ENCODE assay signal across 9 mouse cellular contexts in the genomic region with DNA sequence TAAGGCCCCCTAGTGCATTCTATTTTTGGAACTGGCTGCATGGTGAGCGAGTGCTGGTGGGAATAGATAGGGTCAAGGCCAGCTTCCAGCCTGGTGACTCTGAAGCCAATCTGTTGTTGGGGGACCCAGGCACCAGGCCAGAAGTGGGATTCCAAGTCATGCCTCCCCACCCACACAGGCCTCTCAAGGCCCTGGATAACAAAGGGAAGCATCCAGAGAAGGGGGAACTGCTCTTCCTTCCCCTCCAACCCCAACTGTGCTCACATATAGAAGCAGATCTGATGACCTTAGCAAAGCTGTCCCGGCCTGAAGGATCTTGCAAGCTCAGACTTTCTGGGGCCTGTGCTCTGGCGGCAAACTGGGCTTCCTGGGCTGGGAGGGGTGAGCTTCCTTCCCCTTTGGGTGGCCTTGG. TPM values are rescaled to one million over a fixed set of nuclear protein-coding genes. Genes with fewer than 3 reads are reported as not detected.
DNase-seq lines count a peak whose midpoint lies in the region; ATAC-seq lines count a peak whose summit lies in the region.
"Had no signal": no experiment of that assay in that cellular context is flagged by ENCODE, and none has a peak within 500 bp of the region (broad histone marks: within the 10 kb centered on the region; RNA-seq: fewer than 3 reads in every experiment).

No protein-coding gene starts in this region.

- H3K36me3 ChIP-seq in macrophage (ENCODE audit: inconsistent target), result no peaks in the 10 kb centered on the region
- no peaks in the 10 kb centered on the region for H3K36me3 ChIP-seq in forebrain, embryonic 11.5 days (ENCODE audit: control insufficient read depth, insufficient read depth, low read length)

- no peak overlapping the region for H3K4me3 ChIP-seq in macrophage (ENCODE audit: inconsistent target)
- no peak overlapping the region for H3K4me3 ChIP-seq in forebrain, embryonic 11.5 days (ENCODE audit: low read depth, low read length)

- DNase-seq in kidney, postnatal 10 days, result peak; percentile 14
- no peak for DNase-seq in kidney, postnatal 4 days
- peak; percentile 12 for DNase-seq in frontal cortex, adult 2 months (ENCODE audit: extremely low spot score in 1 of 2, low spot score in 1 of 2)
- peak; percentile 29 to 30 for DNase-seq in heart, postnatal 14 days
- DNase-seq in forebrain, embryonic 11.5 days (ENCODE audit: low spot score), result no peak
- no peak for DNase-seq in retina, embryonic 14.5 days (ENCODE audit: low spot score)
- DNase-seq in urinary bladder, postnatal 14 days (ENCODE audit: low spot score), result no peak

- no peaks in the 10 kb centered on the region for H3K4me1 ChIP-seq in forebrain, embryonic 11.5 days (replicated peaks; ENCODE audit: control insufficient read depth, insufficient read depth, low read length)

- no peak for ATAC-seq in forebrain, embryonic 11.5 days (replicated peaks; ENCODE audit: low FRiP score)

- intact Hi-C loops in heart, postnatal 14 days (cut with DNase I), result no loop called here

- no peak overlapping the region for H3K4me2 ChIP-seq in forebrain, embryonic 11.5 days (ENCODE audit: low read depth, low read length, severe bottlenecking)

- no peaks in the 10 kb centered on the region for H3K9me3 ChIP-seq in forebrain, embryonic 11.5 days (ENCODE audit: control insufficient read depth, low read length)

- peak overlapping the region; percentile 98 for H3K27ac ChIP-seq in macrophage
- H3K27ac ChIP-seq in forebrain, embryonic 11.5 days (ENCODE audit: low read depth, low read length), result no peak overlapping the region

- H3K27me3 ChIP-seq in forebrain, embryonic 11.5 days (ENCODE audit: control insufficient read depth, insufficient read depth, low read length), result no peaks in the 10 kb centered on the region

- H3K79me2 ChIP-seq in macrophage (ENCODE audit: inconsistent target), result no peaks in the 10 kb centered on the region

- 10% methylated on average over 3 of the region's 3 CpGs for WGBS in macrophage (ENCODE audit: missing documents)
- 88% methylated on average over 3 of the region's 3 CpGs for WGBS in forebrain, embryonic 11.5 days

- H3K9ac ChIP-seq in forebrain, embryonic 11.5 days (ENCODE audit: low read length), result no peak overlapping the region

RNA-seq across cellular contexts. Expression of a gene that starts 57.5 kb away (rescaled TPM):
- polyA plus RNA-seq in frontal cortex, adult 2 months (2012; rRNA removed), result 8.6 and 9.2 TPM in 2 replicates
- total RNA-seq in heart, postnatal 14 days (2021), result 10 to 100 TPM in 1 of 2 experiments, 1 to 10 TPM in 1; 8.2 to 11.0 TPM
- total RNA-seq in macrophage (2018; cell fraction: chromatin; rRNA removed), result 100 to 1,000 TPM in 18 of 26 experiments, 10 to 100 TPM in 8; 44.1 to 385 (median 147) TPM
- 100 to 1,000 TPM; 129 to 470 (median 308) TPM for total RNA-seq in macrophage (2018; cell fraction: cytosol; rRNA removed)
- 100 to 1,000 TPM; 125 to 747 (median 306) TPM for total RNA-seq in macrophage (2018; cell fraction: nucleus; rRNA removed)
- 256 to 336 TPM (median 283 TPM) in 3 replicates for polyA plus RNA-seq in macrophage (2018)
- polyA plus RNA-seq in forebrain, embryonic 11.5 days (2014; fragmentation: Nextera tagmentation; extraction: Ambion mirVana), result 3.3 and 4.0 TPM in 2 replicates
- total RNA-seq: MEL had no signal

Comparison
In these comparisons a context has a peak if more than half of its experiments do, and no peak if none do; other contexts are left out.
1. DNase-seq: peak in kidney, postnatal 10 days (single experiment), frontal cortex, adult 2 months (2 of 2) and heart, postnatal 14 days (2 of 2); none in kidney, postnatal 4 days (0 of 2), forebrain, embryonic 11.5 days (single experiment), retina, embryonic 14.5 days (single experiment) and urinary bladder, postnatal 14 days (single experiment).
2. RNA of a gene that starts 57.5 kb away (polyA plus RNA-seq): 256 to 336 TPM in macrophage; 8.6 to 9.2 TPM in frontal cortex, adult 2 months and 3.3 to 4.0 TPM in forebrain, embryonic 11.5 days; every median in the first group is over 10 times any median in the second.